Mouse (Mus musculus) heart, embryonic 11.5 days (tissue): ENCODE data around the gene Cfp. TPM values are rescaled to one million over a fixed set of nuclear protein-coding genes. Genes with fewer than 3 reads are reported as not detected.

Experiments
- ATAC-seq: fragments of 200-750 bp; cut with Nextera tagmentation; replicated peaks from 2 replicates; pipeline ENCODE4 v1.8.0; 2017; ENCODE audit warnings: moderate library complexity; ENCODE audit not compliant: insufficient number of reproducible peaks, low FRiP score, low TSS enrichment
- H3K27ac ChIP-seq: fragments of 300-500 bp; sonication (generic); 2 replicates; pipeline ENCODE4 v1.5.1; 2014; ENCODE audit warnings: mild to moderate bottlenecking, low read depth, low read length
- H3K27me3 ChIP-seq: fragments of 300-500 bp; sonication (generic); 2 replicates; pipeline ENCODE4 v1.6.1; 2014; ENCODE audit warnings: mild to moderate bottlenecking, low read length, mixed read lengths; ENCODE audit not compliant: control insufficient read depth, insufficient read depth
- H3K36me3 ChIP-seq: fragments of 300-500 bp; sonication (generic); 2 replicates; pipeline ENCODE4 v1.6.1; 2014; ENCODE audit warnings: mild to moderate bottlenecking, low read length, moderate library complexity, mixed read lengths; ENCODE audit not compliant: control insufficient read depth, insufficient read depth
- H3K4me1 ChIP-seq: fragments of 300-500 bp; sonication (generic); 2 replicates; pipeline ENCODE4 v1.6.1; 2014; ENCODE audit warnings: low read length; ENCODE audit not compliant: control insufficient read depth, insufficient read depth
- H3K4me2 ChIP-seq: fragments of 300-500 bp; sonication (generic); 2 replicates; pipeline ENCODE4 v1.6.1; 2014; ENCODE audit warnings: mild to moderate bottlenecking, moderate library complexity
- H3K4me3 ChIP-seq: fragments of 300-500 bp; sonication (generic); 2 replicates; pipeline ENCODE4 v1.5.1; 2014; ENCODE audit warnings: low read depth, low read length
- H3K9ac ChIP-seq: fragments of 300-500 bp; sonication (generic); 2 replicates; pipeline ENCODE4 v1.6.1; 2014; ENCODE audit warnings: mild to moderate bottlenecking, low read depth, low read length, moderate library complexity
- H3K9me3 ChIP-seq: fragments of 300-500 bp; sonication (generic); replicated peaks from 2 replicates; pipeline ENCODE4 v1.6.1; 2016; ENCODE audit warnings: low read length; ENCODE audit not compliant: control insufficient read depth
- WGBS: fragments of 180-500 bp; shearing (Covaris S2); extraction: QIAGEN DNeasy Blood & Tissue Kit; methylation state at CpG from one replicate; pipeline ENCODE4 v1.1.7; 2014; ENCODE audit not compliant: insufficient replicate concordance; 5-methylcytosine and 5-hydroxymethylcytosine counted together
- polyA plus RNA-seq: library from polyadenylated mRNA; unstranded; fragments of >200 nt; fragmentation: Nextera tagmentation; extraction: Ambion mirVana; gene quantifications from 2 replicates; pipeline ENCODE4 v1.2.1, GENCODE M21; 2014

The Cfp gene
- polyA plus RNA-seq, 1 experiment from 2014 or later = 3.3 TPM

DNA sequence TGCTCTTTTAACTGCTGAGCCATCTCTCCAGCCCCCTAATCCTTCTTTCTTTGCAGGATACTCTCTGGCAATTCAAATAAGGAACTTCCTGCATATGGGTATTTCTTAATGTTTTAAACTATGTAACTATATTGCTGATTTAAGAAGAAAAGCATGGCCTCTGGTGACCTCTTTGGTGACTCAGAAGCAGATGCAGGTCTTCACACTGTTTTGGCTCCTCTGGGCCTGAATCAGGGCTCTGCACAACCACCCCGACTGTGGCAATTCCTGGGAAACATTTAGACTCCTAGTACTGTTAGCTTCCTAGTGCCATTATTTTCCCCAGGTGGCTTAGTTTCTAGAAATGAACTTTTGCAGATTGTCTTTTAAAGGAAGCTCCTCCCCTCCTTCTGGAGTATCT, 7.8 kb downstream of the Cfp start:
- whole genome bisulfite sequencing = 75% methylated on average over 1 of the region's 1 CpGs
- H3K27ac ChIP-seq = no peak overlapping the region

DNA sequence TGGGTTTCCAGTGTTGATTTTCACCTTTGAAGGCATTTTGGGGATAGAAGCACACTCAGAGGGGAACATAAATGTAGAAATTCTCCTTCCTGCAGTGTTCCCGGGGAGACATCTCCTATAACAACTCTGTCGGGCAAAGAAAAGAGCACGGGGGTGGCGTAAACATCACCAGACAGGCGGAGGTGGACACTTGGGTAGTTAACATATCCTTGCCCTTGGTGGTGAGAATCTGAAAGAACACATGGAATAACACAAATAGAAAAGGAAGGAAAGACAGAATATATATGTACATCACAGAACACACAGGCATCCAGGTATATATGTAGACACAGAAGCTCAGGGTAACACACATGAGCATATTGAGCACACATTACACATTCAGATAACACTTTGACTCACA, 10.0 kb downstream of the Cfp start:
- WGBS = 38% methylated on average over 5 of the region's 5 CpGs
- Histone ChIP-seq H3K27ac (no peak overlapping the region), H3K4me3 (no peak overlapping the region), H3K4me2 (peak overlapping the region; percentile 72), H3K9ac (no peak overlapping the region), H3K27me3 (peaks cover 8% of the 10 kb centered on the region; the same call in 1 of the 2 replicates), H3K9me3 (no peaks in the 10 kb centered on the region), H3K36me3 (no peaks in the 10 kb centered on the region), H3K4me1 (no peaks in the 10 kb centered on the region)
- ATAC-seq = no peak

More for the DNA sequence above, 7.8 kb downstream of the Cfp start:
- Histone ChIP-seq H3K4me1 (no peaks in the 10 kb centered on the region), H3K36me3 (no peaks in the 10 kb centered on the region), H3K9me3 (no peaks in the 10 kb centered on the region), H3K4me3 (no peak overlapping the region), H3K4me2 (no peak overlapping the region), H3K9ac (no peak overlapping the region), H3K27me3 (peaks cover 8% of the 10 kb centered on the region; the same call in 1 of the 2 replicates)
- no peak for ATAC-seq

DNA sequence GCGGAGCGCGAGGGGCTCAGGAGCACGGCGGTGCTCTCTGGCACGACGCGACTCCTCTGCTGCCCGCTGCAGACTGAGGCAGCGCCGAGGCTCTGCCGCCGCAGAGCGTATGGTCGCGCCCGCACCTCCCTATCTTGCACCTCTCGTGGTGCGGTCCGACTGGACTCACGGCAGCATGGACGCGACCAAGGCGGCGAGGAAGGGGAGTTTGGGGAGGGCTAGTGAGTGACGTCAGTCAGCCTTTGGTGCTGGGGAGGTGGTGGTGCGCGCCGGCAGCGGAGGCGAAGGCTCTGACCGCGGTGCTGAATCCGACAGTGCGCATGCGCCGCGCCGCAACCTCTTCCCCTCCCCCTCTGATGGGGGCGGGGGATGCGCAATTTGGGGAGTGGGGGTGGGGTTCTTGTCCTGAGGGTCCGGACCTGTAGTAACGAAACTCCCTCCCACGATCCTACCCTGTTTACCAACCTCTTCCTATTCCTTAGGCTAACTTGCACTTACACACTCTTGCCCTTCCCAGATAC, 10.5 kb downstream of the Cfp start, which contains the start of gene Syn1:
Syn1 (minus strand) TSS at position 161 of the 521 bp plus-strand sequence.
- H3K9ac ChIP-seq = no peak within 1 kb of the TSS
- peak within 1 kb of the TSS; percentile 72 for H3K4me2 ChIP-seq
- H3K36me3 ChIP-seq = no peaks in the 10 kb centered on the region
- H3K4me3 ChIP-seq = peak within 1 kb of the TSS; percentile 38
- no peaks in the 10 kb centered on the region for H3K9me3 ChIP-seq
- no peak within 1 kb of the TSS for H3K27ac ChIP-seq
- no peaks in the 10 kb centered on the region for H3K4me1 ChIP-seq
- peaks cover 8% of the 10 kb centered on the region; the same call in 1 of the 2 replicates for H3K27me3 ChIP-seq
- ATAC-seq = peak; percentile 79
- 11% methylated on average over 38 of the region's 44 CpGs for WGBS

DNA sequence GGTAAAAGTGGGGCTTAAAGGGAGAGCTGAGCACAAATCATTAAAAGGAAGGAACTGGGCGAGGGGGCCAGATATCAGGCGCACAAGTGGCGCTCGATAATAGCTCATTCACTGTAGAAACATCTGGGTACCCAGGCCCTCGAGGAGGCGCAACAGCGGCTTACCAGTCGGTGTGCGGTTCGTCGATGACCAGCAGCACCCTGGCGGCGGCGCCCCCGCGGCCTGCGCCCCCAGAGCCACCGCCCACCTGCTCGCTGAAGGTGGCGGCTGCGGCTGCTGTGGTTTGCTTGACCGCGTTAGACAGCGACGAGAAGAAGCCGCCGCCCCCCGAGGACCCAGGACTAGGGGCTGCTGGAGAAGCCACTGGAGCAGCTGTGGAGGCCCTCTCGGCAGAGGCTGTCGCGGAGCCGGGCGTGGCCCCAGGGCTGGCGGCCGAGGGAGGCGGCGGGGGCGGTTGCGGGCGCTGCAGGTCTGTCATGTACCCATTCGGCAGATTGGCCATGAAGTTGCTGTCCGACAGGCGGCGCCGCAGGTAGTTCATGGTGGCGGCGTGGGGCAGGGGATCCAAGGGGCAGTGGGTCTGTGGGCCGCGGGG, 11.0 kb downstream of the Cfp start:
- H3K4me3 ChIP-seq = peak overlapping the region; percentile 38
- H3K27ac ChIP-seq = no peak overlapping the region
- no peaks in the 10 kb centered on the region for H3K36me3 ChIP-seq
- 10% methylated on average over 32 of the region's 49 CpGs for WGBS
- H3K9me3 ChIP-seq = no peaks in the 10 kb centered on the region
- H3K4me2 ChIP-seq = peak overlapping the region; percentile 72
- peaks cover 8% of the 10 kb centered on the region; the same call in 1 of the 2 replicates for H3K27me3 ChIP-seq
- no peak overlapping the region for H3K9ac ChIP-seq
- H3K4me1 ChIP-seq = no peaks in the 10 kb centered on the region
- ATAC-seq = peak; percentile 14; the same call in 1 of the 2 replicates

DNA sequence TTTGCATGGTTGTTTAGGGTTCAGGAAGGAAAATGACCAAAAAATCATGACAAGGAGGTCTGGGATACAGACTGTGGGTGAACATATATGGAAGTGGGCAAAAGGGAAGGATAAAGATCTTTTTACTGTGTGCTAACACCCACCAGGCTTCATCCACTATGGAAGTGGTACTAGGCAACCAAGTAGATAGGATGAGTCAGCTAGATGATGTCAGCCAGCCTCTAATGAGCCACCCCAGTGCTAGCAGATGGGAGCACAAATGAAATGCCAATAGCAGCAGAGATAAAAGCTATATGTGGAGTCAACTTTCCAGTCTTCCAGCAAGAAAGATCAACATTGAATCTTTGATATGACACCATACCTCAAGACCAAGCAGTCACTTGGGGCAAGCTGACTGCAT, 16.3 kb downstream of the Cfp start:
- Histone ChIP-seq H3K27me3 (peaks cover 8% of the 10 kb centered on the region; the same call in 1 of the 2 replicates), H3K4me1 (no peaks in the 10 kb centered on the region), H3K9me3 (no peaks in the 10 kb centered on the region), H3K4me2 (no peak overlapping the region), H3K36me3 (no peaks in the 10 kb centered on the region), H3K9ac (no peak overlapping the region), H3K27ac (no peak overlapping the region), H3K4me3 (no peak overlapping the region)
- ATAC-seq = no peak

DNA sequence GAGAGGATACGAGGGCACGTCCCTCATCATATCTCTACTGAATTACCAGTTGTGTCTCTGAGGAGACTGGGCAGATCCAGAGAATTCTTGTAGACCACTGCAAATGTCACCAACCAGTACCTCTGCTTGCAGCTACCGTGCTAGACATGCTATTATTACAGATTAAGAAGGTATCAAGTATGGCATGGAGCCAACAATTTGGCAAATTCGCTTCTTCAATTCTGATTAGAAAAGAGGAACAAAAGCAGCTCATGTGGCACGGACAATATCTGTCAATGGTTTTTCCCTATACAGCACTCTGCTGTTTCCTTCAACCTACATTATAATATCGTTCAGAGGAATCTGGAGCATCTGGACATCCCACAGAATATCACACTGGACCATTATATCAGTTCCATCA, 17.6 kb downstream of the Cfp start:
- Histone ChIP-seq H3K4me1 (no peaks in the 10 kb centered on the region), H3K9ac (no peak overlapping the region), H3K4me2 (no peak overlapping the region), H3K4me3 (no peak overlapping the region), H3K9me3 (no peaks in the 10 kb centered on the region), H3K27me3 (peaks cover 2% of the 10 kb centered on the region; the same call in 1 of the 2 replicates), H3K36me3 (no peaks in the 10 kb centered on the region), H3K27ac (no peak overlapping the region)
- WGBS = 77% methylated on average over 6 of the region's 6 CpGs
- ATAC-seq = no peak

DNA sequence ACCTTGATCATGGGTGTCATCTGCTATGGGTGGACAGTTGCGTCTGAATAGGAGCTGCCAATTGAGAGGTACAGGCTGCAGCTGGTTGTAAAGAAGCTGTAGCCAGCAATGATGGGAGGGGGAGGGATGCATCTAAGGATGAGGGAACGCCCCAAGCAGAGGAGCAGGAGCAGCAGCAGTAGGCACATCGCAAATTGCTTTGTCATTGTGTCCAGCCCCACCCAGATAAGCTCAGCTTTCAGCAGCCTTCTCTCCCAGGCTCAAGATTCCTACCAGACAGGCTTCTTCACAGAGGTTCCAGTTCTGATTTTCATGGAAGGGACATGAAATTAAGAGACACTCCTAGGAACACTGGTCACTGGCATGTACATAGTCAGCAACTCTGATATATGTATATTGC, 21.3 kb downstream of the Cfp start:
- H3K9ac ChIP-seq = no peak overlapping the region
- H3K9me3 ChIP-seq = no peaks in the 10 kb centered on the region
- no peaks in the 10 kb centered on the region for H3K36me3 ChIP-seq
- no peak overlapping the region for H3K27ac ChIP-seq
- H3K4me2 ChIP-seq = no peak overlapping the region
- no peak overlapping the region for H3K4me3 ChIP-seq
- ATAC-seq = no peak
- WGBS = 29% methylated on average over 3 of the region's 3 CpGs
- H3K4me1 ChIP-seq = no peaks in the 10 kb centered on the region
- no peaks in the 10 kb centered on the region for H3K27me3 ChIP-seq
